Mouse (Mus musculus): ENCODE measurements around the gene B4galt5. TPM values are rescaled to one million over a fixed set of nuclear protein-coding genes. Genes with fewer than 3 reads are reported as not detected.

Gene B4galt5
- total and polyA plus RNA-seq, 3 experiments: 4.6 to 34.4 (median 6.5) TPM

DNA sequence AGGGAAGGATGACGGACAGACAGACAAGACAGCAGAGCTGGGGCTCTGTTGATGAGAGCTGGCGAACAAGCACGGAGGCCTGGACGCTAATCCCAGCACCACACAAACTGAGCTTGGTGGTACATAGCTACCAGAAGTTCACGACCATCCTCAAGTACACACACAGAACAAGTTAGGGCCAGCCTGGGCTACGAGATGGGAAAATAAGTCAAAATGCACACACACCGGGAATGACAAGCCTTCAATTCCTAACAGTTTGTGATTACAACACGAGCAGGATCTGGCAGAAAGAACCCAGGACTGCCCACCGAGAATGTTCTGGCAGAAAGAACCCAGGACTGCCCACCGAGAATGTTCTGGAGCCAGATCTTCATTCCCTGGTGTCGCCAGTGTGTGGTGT is 51.0 kb downstream of the B4galt5 start:
- TF ChIP-seq MAFK (IDR thresholded peaks at IDR 0.05; ENCODE audit: borderline replicate concordance, low read depth, low read length): no peak
- TF ChIP-seq TCF12 (IDR thresholded peaks at IDR 0.05; ENCODE audit: low read depth, low read length): no peak
- TF ChIP-seq SMC3 (IDR thresholded peaks at IDR 0.05; ENCODE audit: low read depth, low read length): no peak
- TF ChIP-seq GABPA (IDR thresholded peaks at IDR 0.05; ENCODE audit: low read depth, low read length): no peak
- TF ChIP-seq MYB (IDR thresholded peaks at IDR 0.05; ENCODE audit: low read depth, low read length): no peak
- no peak for TF ChIP-seq HCFC1 (IDR thresholded peaks at IDR 0.05; ENCODE audit: low read depth, low read length)
- no peak for TF ChIP-seq USF2 (IDR thresholded peaks at IDR 0.05; ENCODE audit: borderline replicate concordance in 1 of 2, insufficient read depth in 1 of 2, low read depth in 1 of 2, low read length in 2 of 2)
- TF ChIP-seq ZC3H11A (IDR thresholded peaks at IDR 0.05; ENCODE audit: low read depth, low read length): no peak
- TF ChIP-seq CTCF (IDR thresholded peaks at IDR 0.05 in 2 of 3, conservative IDR thresholded peaks at IDR 0.05 in 1 of 3; ENCODE audit: control insufficient read depth in 1 of 3, insufficient read depth in 1 of 3, low read depth in 2 of 3, low read length in 3 of 3, poor library complexity in 1 of 3, severe bottlenecking in 1 of 3): no peak
- TF ChIP-seq NELFE (IDR thresholded peaks at IDR 0.05; ENCODE audit: low read depth, low read length): no peak
- no peak for TF ChIP-seq ZNF384 (IDR thresholded peaks at IDR 0.05; ENCODE audit: low read depth, low read length)
- TF ChIP-seq GATA1 (IDR thresholded peaks at IDR 0.05; ENCODE audit: low read depth, low read length): no peak
- Histone ChIP-seq H3K9me3 (replicated peaks; ENCODE audit: insufficient read depth, low read length) (no peaks in the 10 kb centered on the region), H3K27ac (ENCODE audit: control insufficient read depth, low read depth, low read length) (no peak overlapping the region), H3K4me1 (ENCODE audit: control insufficient read depth in 1 of 2, insufficient read depth in 2 of 2, low read length in 2 of 2) (peaks cover 0 to 11% of the 10 kb centered on the region in 2 experiments; a peak in 2 of 4 replicates), H3K4me3 (ENCODE audit: control insufficient read depth in 1 of 2, insufficient read depth in 1 of 2, low read depth in 2 of 2, low read length in 2 of 2) (no peak overlapping the region), H3K9ac (ENCODE audit: control insufficient read depth, low read depth, low read length, poor library complexity, severe bottlenecking) (no peak overlapping the region), H3K79me2 (ENCODE audit: control insufficient read depth, insufficient read depth, low read length, poor library complexity) (no peaks in the 10 kb centered on the region), H3K27me3 (ENCODE audit: control insufficient read depth in 1 of 2, insufficient read depth in 2 of 2, low read length in 2 of 2) (no peaks in the 10 kb centered on the region), H3K36me3 (ENCODE audit: control insufficient read depth in 1 of 2, insufficient read depth in 2 of 2, low read length in 2 of 2) (no peaks in the 10 kb centered on the region)
- no peak for DNase-seq (ENCODE audit: low read depth, low spot score)

DNA sequence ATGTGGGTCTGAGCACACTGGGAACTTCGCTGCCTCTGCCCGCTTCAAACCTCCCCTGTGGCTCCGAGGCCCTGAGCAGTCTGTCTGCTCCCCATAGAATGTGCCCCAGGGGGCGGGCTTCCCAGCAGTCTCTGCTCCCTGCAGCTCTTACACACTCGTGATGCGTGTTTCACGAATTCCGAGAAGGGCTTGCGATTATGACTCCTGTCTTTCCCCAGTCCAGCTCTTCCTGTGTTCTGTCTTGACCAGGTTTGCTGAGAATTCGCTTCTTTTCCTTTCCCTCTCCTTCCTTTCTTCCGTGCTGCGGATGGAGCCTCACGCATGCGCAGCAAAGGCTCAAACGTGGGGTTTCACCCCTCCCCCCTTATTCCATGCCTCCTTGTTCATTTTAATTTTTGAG is 54.1 kb downstream of the B4galt5 start:
- H3K36me3 ChIP-seq (ENCODE audit: control insufficient read depth in 1 of 2, insufficient read depth in 2 of 2, low read length in 2 of 2): no peaks in the 10 kb centered on the region; a peak in 1 of 4 replicates
- TF ChIP-seq SIN3A (IDR thresholded peaks at IDR 0.05; ENCODE audit: low read length) (no peak), EP300 (IDR thresholded peaks at IDR 0.05; ENCODE audit: low read depth in 1 of 2, low read length in 2 of 2) (no peak), CHD2 (IDR thresholded peaks at IDR 0.05; ENCODE audit: low read length) (no peak), ZMIZ1 (IDR thresholded peaks at IDR 0.05; ENCODE audit: low read depth, low read length) (no peak), E2F4 (IDR thresholded peaks at IDR 0.05; ENCODE audit: borderline replicate concordance, low read depth, low read length) (no peak), POLR2AphosphoS5 (IDR thresholded peaks at IDR 0.05; ENCODE audit: borderline replicate concordance, low read depth, low read length) (no peak), HCFC1 (IDR thresholded peaks at IDR 0.05; ENCODE audit: low read depth, low read length) (no peak), TCF12 (IDR thresholded peaks at IDR 0.05; ENCODE audit: low read depth, low read length) (no peak), NRF1 (IDR thresholded peaks at IDR 0.05; ENCODE audit: insufficient read depth, low read depth, low read length, poor library complexity, severe bottlenecking) (no peak)
- peaks cover 0 to 15% of the 10 kb centered on the region in 2 experiments; a peak in 2 of 4 replicates for H3K4me1 ChIP-seq (ENCODE audit: control insufficient read depth in 1 of 2, insufficient read depth in 2 of 2, low read length in 2 of 2)
- no peak for DNase-seq (ENCODE audit: low read depth, low spot score)
- H3K27ac ChIP-seq (ENCODE audit: control insufficient read depth, low read depth, low read length): no peak overlapping the region
- H3K4me3 ChIP-seq (ENCODE audit: control insufficient read depth in 1 of 2, insufficient read depth in 1 of 2, low read depth in 2 of 2, low read length in 2 of 2): no peak overlapping the region
- no peaks in the 10 kb centered on the region for H3K79me2 ChIP-seq (ENCODE audit: control insufficient read depth, insufficient read depth, low read length, poor library complexity)
- H3K27me3 ChIP-seq (ENCODE audit: control insufficient read depth in 1 of 2, insufficient read depth in 2 of 2, low read length in 2 of 2): no peaks in the 10 kb centered on the region
- no peak overlapping the region for H3K9ac ChIP-seq (ENCODE audit: control insufficient read depth, low read depth, low read length, poor library complexity, severe bottlenecking)
- no peaks in the 10 kb centered on the region for H3K9me3 ChIP-seq (replicated peaks; ENCODE audit: insufficient read depth, low read length)
